Mouse (Mus musculus) heart, embryonic 16.5 days (tissue): ENCODE data around the gene Kcng4. TPM values are rescaled to one million over a fixed set of nuclear protein-coding genes. Genes with fewer than 3 reads are reported as not detected.
A peak's percentile ranks its signal among the peaks of the same experiment; 100 is the strongest.

ENCODE experiments used
- ATAC-seq: fragments of 200-750 bp; cut with Nextera tagmentation; replicated peaks from 2 replicates; pipeline ENCODE4 v1.8.0; 2017; ENCODE audit warnings: moderate number of reproducible peaks; ENCODE audit not compliant: insufficient read depth, low FRiP score; ENCODE audit errors: extremely low read depth
- H3K27ac ChIP-seq: fragments of 300-500 bp; sonication (generic); 2 replicates; pipeline ENCODE4 v1.5.1; 2014; ENCODE audit warnings: mild to moderate bottlenecking, low read length, control low read depth, moderate library complexity
- H3K27me3 ChIP-seq: fragments of 300-500 bp; sonication (generic); 2 replicates; pipeline ENCODE4 v1.6.1; 2014; ENCODE audit warnings: low read length, mixed read lengths; ENCODE audit not compliant: control insufficient read depth, insufficient read depth
- H3K36me3 ChIP-seq: fragments of 300-500 bp; sonication (generic); 2 replicates; pipeline ENCODE4 v1.6.1; 2014; ENCODE audit not compliant: control insufficient read depth, insufficient read depth
- H3K4me1 ChIP-seq: fragments of 300-500 bp; sonication (generic); 2 replicates; pipeline ENCODE4 v1.6.1; 2014; ENCODE audit warnings: low read length, mixed read lengths; ENCODE audit not compliant: control insufficient read depth, insufficient read depth
- H3K4me2 ChIP-seq: fragments of 300-500 bp; sonication (generic); 2 replicates; pipeline ENCODE4 v1.6.1; 2014; ENCODE audit warnings: low read depth, mild to moderate bottlenecking, control low read depth, low read length
- H3K4me3 ChIP-seq: fragments of 300-500 bp; sonication (generic); 2 replicates; pipeline ENCODE4 v1.5.1; 2014; ENCODE audit warnings: mild to moderate bottlenecking, control low read depth, low read length
- H3K9ac ChIP-seq: fragments of 300-500 bp; sonication (generic); 2 replicates; pipeline ENCODE4 v1.6.1; 2014; ENCODE audit warnings: low read length, control low read depth
- H3K9me3 ChIP-seq: fragments of 300-500 bp; sonication (generic); replicated peaks from 2 replicates; pipeline ENCODE4 v1.6.1; 2016; ENCODE audit warnings: low read length; ENCODE audit not compliant: control insufficient read depth
- WGBS: fragments of 180-500 bp; shearing (Covaris S2); extraction: QIAGEN DNeasy Blood & Tissue Kit; methylation state at CpG from one replicate; pipeline ENCODE4 v1.1.7; 2014; 5-methylcytosine and 5-hydroxymethylcytosine counted together
- polyA plus RNA-seq: library from polyadenylated mRNA; unstranded; fragments of >200 nt; fragmentation: Nextera tagmentation; extraction: Ambion mirVana; gene quantifications from 2 replicates; pipeline ENCODE4 v1.2.1, GENCODE M21; 2015

Kcng4 gene
- polyA plus RNA-seq, 1 experiment from 2014 or later: 0.04 TPM

DNA sequence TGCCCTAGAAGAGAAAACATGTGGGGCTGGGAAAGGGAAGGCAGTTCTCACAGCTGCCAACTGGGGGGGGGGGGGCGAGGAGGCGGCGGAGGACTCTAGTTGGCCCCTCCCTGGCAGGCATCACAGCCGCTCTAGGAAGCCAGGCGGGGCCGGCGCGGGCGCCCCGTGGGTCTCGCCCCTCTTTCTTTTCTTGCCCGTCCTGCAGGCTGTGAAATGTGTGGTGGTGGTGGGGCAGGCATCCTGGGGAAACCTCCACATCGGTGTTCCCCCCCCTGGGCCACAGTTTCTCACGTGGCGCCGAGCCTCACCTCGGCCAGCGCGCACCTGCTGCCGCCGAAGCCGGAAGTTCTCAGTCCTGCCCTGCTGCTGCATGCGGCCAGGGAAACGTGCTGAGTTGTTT lies 49.6 kb downstream of the Kcng4 start:
- WGBS: 18% methylated on average over 21 of the region's 24 CpGs
- H3K4me1 ChIP-seq: peaks cover 5% of the 10 kb centered on the region; the same call in 1 of the 2 replicates
- H3K4me3 ChIP-seq: peak overlapping the region; percentile 50
- H3K9ac ChIP-seq: peak overlapping the region; percentile 67
- no peak overlapping the region for H3K27ac ChIP-seq
- H3K36me3 ChIP-seq: no peaks in the 10 kb centered on the region
- H3K4me2 ChIP-seq: peak overlapping the region; percentile 73
- no peaks in the 10 kb centered on the region for H3K9me3 ChIP-seq
- no peaks in the 10 kb centered on the region for H3K27me3 ChIP-seq
- peak; percentile 46 for ATAC-seq

DNA sequence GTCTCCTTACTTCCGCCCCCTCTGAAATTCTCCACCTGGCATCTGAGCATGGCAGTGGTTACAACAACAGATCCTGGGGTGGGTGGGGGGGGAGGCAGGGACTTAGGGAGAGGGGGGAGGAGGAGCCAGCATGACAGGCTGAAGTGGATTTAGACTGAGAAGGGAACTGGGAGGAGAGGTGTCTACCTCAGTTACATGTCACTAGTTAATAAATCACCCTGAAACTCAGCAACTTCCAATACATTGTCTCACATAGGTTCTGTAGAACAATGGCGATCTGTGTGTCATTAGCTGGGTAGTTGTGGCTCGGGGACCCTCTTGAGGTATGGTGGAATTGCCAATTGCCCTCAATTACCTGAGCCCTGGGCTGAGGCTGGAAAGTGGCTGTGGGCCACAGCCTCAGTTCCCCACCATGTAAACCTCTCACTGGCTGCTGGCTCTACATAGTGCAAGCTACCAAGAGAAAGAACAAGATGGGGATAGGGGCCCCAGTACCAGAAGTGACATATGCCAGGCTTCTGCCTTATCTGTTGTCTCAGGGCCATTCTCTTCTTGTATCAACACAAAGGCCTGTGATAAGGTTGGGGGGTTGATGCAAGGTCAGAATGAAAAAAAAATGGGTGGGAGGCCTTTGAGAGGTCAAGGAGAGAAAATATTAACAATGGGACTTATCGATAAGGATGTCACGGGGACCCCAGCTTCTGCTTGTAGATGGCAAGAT lies 54.9 kb downstream of the Kcng4 start:
- H3K9me3 ChIP-seq: no peaks in the 10 kb centered on the region
- no peak for ATAC-seq
- no peak overlapping the region for H3K4me2 ChIP-seq
- WGBS: 63% methylated on average over 5 of the region's 5 CpGs
- no peak overlapping the region for H3K27ac ChIP-seq
- no peaks in the 10 kb centered on the region for H3K36me3 ChIP-seq
- H3K27me3 ChIP-seq: 0 out of 2 replicates have a peak, but pooled peaks cover 8% of the 10 kb centered on the region
- H3K4me1 ChIP-seq: no peaks in the 10 kb centered on the region
- H3K4me3 ChIP-seq: no peak overlapping the region
- H3K9ac ChIP-seq: no peak overlapping the region

DNA sequence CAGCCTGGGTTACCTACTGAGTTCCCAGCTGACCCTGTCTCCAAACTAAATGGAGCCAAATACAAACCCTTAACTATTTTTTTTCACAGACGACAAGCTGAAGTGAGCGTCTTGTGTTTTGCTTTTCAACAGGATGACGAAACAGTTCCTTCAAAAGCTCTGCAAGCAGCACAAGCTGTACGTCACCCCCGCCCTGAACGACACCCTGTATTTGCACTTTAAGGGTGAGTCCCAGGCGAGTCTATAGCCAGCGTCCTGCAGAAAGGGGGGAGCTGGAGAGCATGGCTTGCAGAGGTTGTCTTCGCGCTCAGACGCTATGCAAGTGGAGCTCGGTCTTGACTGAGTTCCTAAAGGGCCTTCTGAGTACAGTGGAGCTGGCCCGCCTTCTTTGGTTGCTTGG lies 56.4 kb downstream of the Kcng4 start:
- Histone ChIP-seq H3K36me3 (no peaks in the 10 kb centered on the region), H3K4me1 (peaks cover 4% of the 10 kb centered on the region), H3K4me2 (no peak overlapping the region), H3K4me3 (no peak overlapping the region), H3K9me3 (no peaks in the 10 kb centered on the region), H3K9ac (no peak overlapping the region), H3K27ac (no peak overlapping the region), H3K27me3 (0 out of 2 replicates have a peak, but pooled peaks cover 8% of the 10 kb centered on the region)
- WGBS: 56% methylated on average over 13 of the region's 13 CpGs
- ATAC-seq: no peak

DNA sequence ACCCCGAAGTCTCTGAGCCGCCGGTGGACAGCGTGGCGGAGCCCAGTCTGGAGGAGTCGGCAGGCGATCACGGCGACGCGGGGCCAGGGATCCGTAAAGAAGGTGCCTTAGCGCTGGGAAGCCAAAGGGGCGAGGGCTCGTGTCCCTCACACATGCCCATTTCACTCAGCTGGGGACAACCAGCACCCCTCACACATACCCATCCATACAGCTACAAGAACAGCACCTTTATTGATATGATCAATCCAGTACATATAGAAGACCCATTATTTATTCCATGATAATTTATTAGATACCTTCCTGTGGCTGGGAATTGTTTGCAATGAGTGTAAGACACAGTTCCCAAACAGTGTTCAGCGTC lies 60.1 kb downstream of the Kcng4 start:
- 0 out of 2 replicates have a peak, but pooled peaks cover 8% of the 10 kb centered on the region for H3K27me3 ChIP-seq
- peak overlapping the region; percentile 84 for H3K9ac ChIP-seq
- no peaks in the 10 kb centered on the region for H3K9me3 ChIP-seq
- no peaks in the 10 kb centered on the region for H3K36me3 ChIP-seq
- H3K4me3 ChIP-seq: peak overlapping the region; percentile 71
- WGBS: under 1% methylated on average over 16 of the region's 16 CpGs
- peaks cover 9% of the 10 kb centered on the region for H3K4me1 ChIP-seq
- no peak overlapping the region for H3K27ac ChIP-seq
- ATAC-seq: no peak
- peak overlapping the region; percentile 87 for H3K4me2 ChIP-seq

DNA sequence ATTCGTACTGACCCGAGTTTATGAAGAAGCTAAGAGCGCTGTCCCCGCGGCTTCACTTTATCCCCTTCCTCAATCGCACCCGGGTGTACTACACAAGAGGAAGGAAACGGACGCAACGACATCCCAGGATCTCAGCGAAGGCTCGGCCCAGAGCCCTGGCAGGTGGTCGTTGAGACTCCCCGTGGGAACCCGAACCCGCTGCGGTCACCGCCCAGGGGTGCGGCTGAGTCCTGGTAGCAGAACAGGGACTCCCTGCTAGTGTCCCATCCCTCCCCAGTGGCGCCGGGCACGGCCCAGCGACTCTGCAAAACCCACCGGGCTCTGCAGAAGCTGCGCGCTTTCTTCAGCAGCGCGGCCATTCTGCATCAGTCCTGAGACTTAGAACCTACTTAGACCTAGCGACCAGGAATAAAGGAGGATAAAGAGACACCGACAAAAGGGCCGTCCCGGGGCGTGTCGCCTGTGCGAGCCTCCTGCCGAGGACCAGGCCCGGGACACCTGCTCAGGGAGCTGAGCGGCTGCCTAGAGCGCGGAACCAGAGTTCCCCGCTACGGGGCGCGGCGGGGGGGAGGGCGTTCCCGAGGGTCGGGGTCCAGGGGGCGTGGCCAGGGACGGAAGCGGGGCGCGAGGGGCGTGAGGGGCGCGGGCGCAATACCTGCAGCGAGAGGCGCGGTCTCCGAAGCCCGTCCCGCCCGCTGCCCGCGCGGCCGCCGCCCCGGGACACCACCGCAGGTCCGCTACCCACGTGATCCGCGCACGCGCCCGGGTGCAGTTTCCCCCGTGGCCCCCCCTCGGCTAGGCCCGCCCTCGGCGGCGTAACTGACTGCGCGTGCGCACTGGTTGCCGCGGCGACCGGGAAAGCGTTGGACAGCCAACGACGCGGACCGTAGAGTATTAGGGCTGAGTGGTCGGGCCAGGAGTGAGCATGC lies 60.8 kb downstream of the Kcng4 start, which contains the start of the genes Hsdl1 and Dnaaf1:
TSS of gene Hsdl1 (minus strand) at position 747 of the 929 bp plus-strand sequence.
TSS of gene Dnaaf1 (plus strand) at position 799 of the 929 bp plus-strand sequence.
- peak within 1 kb of the TSS; percentile 33 for H3K27ac ChIP-seq
- 0 out of 2 replicates have a peak, but pooled peaks cover 8% of the 10 kb centered on the region for H3K27me3 ChIP-seq
- peak within 1 kb of the TSS; percentile 84 for H3K9ac ChIP-seq
- peak within 1 kb of the TSS; percentile 71 for H3K4me3 ChIP-seq
- peaks cover 11% of the 10 kb centered on the region for H3K4me1 ChIP-seq
- under 1% methylated on average over 92 of the region's 97 CpGs for WGBS
- H3K36me3 ChIP-seq: no peaks in the 10 kb centered on the region
- H3K9me3 ChIP-seq: no peaks in the 10 kb centered on the region
- peak; percentile 84 for ATAC-seq
- peak within 1 kb of the TSS; percentile 87 for H3K4me2 ChIP-seq

Other genes starting within 250 kb of the Kcng4 start
- gene Mlycd, start 240.8 kb downstream of the Kcng4 start, polyA plus RNA-seq: 21.4 and 25.5 TPM in 2 replicates
- 0.74 and 0.85 TPM in 2 replicates for gene Osgin1, start 201.6 kb downstream of the Kcng4 start, polyA plus RNA-seq
- 0.12 and 0.21 TPM in 2 replicates for gene Necab2, start 189.0 kb downstream of the Kcng4 start, polyA plus RNA-seq
- not detected in 2 replicates for gene Slc38a8, start 134.0 kb downstream of the Kcng4 start, polyA plus RNA-seq
- 68.5 and 72.4 TPM in 2 replicates for gene Mbtps1, start 76.9 kb downstream of the Kcng4 start, polyA plus RNA-seq
- 40.9 and 51.1 TPM in 2 replicates for gene Hsdl1, start 60.5 kb downstream of the Kcng4 start, polyA plus RNA-seq
- gene Dnaaf1, start 60.4 kb downstream of the Kcng4 start, polyA plus RNA-seq: 0.50 and 0.71 TPM in 2 replicates
- 8.5 and 9.4 TPM in 2 replicates for gene Taf1c, start 30.5 kb downstream of the Kcng4 start, polyA plus RNA-seq
- gene Adad2, start 22.9 kb downstream of the Kcng4 start, polyA plus RNA-seq: 0.07 TPM in 1 of 2 replicates, not detected in the other
- gene Wfdc1, start 30.7 kb upstream of the Kcng4 start, polyA plus RNA-seq: 6.4 and 7.5 TPM in 2 replicates
- gene Atp2c2, start 64.3 kb upstream of the Kcng4 start, polyA plus RNA-seq: 0.26 and 0.69 TPM in 2 replicates
- gene Tldc1, start 142.7 kb upstream of the Kcng4 start, polyA plus RNA-seq: 12.5 and 15.0 TPM in 2 replicates
- 34.3 and 56.1 TPM in 2 replicates for gene Cotl1, start 204.9 kb upstream of the Kcng4 start, polyA plus RNA-seq
- gene Klhl36, start 226.6 kb upstream of the Kcng4 start, polyA plus RNA-seq: 10.8 and 11.4 TPM in 2 replicates